Mouse (Mus musculus): ENCODE results near the gene Rab25. TPM values are rescaled to one million over a fixed set of nuclear protein-coding genes. Genes with fewer than 3 reads are reported as not detected.
A peak's percentile ranks its signal among the peaks of the same experiment; 100 is the strongest.

Gene Rab25
- polyA plus RNA-seq, 1 experiment from 2014 or later = 144 TPM

DNA sequence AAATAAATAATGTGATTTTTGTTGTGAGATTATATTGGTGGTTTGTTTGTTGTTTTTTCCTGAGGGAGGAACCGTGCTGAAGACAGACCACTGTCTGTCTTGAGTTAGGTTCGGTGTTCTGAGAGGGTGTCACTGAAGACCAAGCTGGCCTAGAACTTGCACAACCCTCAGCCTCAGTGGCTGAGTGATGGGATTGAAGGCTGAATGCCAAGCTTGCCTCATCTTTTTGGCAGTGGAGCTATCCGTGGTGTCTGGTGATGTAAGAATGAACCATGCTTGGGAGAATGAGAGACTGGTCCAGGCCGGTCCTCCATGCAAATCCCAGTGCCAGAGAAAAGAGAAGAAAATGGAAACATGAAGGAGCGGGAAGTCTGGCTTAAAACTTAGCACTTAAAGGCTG is 21.6 kb upstream of the Rab25 start:
- H3K4me1 ChIP-seq (ENCODE audit: control insufficient read depth, insufficient read depth, low read length) = no peaks in the 10 kb centered on the region
- no peak overlapping the region for H3K9ac ChIP-seq (ENCODE audit: low read length)
- no peaks in the 10 kb centered on the region for H3K9me3 ChIP-seq (replicated peaks; ENCODE audit: control insufficient read depth, low read length)
- no peaks in the 10 kb centered on the region for H3K27me3 ChIP-seq (ENCODE audit: control insufficient read depth, insufficient read depth, low read length)
- 92% methylated on average over 5 of the region's 5 CpGs for WGBS
- no peak overlapping the region for H3K4me3 ChIP-seq (replicated peaks; ENCODE audit: low read length)
- no peak overlapping the region for H3K4me2 ChIP-seq (ENCODE audit: low read depth, low read length)
- no peak for ATAC-seq (ENCODE audit: insufficient read depth, low FRiP score)
- no peak overlapping the region for H3K27ac ChIP-seq (ENCODE audit: low read length)
- peaks cover 37% of the 10 kb centered on the region for H3K36me3 ChIP-seq (ENCODE audit: control insufficient read depth, insufficient read depth, low read length)

DNA sequence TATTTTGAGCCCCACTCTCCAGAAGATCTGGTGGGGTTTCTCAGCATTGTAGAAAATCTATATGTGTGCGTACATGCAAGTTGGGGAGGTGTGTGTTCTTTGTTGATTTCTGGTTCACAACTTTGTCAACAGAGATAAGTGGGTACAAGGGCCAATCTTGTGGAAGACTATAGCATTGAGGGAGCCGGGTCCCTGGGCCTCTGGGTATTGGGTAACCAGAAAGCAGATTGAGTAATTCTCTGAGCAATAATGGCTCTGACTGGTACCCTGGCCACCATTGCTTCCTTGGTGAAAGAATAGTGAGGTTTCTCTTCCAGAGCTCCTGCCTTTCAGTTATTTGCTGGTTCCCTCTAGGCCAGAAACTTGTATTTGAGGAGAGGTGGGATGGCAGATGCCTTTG is 21.0 kb upstream of the Rab25 start:
- Histone ChIP-seq H3K4me1 (ENCODE audit: control insufficient read depth, insufficient read depth, low read length) (no peaks in the 10 kb centered on the region), H3K4me3 (replicated peaks; ENCODE audit: low read length) (no peak overlapping the region), H3K27ac (ENCODE audit: low read length) (no peak overlapping the region), H3K27me3 (ENCODE audit: control insufficient read depth, insufficient read depth, low read length) (no peaks in the 10 kb centered on the region), H3K4me2 (ENCODE audit: low read depth, low read length) (no peak overlapping the region), H3K9ac (ENCODE audit: low read length) (no peak overlapping the region), H3K9me3 (replicated peaks; ENCODE audit: control insufficient read depth, low read length) (no peaks in the 10 kb centered on the region), H3K36me3 (ENCODE audit: control insufficient read depth, insufficient read depth, low read length) (peaks cover 38% of the 10 kb centered on the region)
- 85% methylated on average over 2 of the region's 2 CpGs for WGBS
- ATAC-seq (ENCODE audit: insufficient read depth, low FRiP score) = no peak

DNA sequence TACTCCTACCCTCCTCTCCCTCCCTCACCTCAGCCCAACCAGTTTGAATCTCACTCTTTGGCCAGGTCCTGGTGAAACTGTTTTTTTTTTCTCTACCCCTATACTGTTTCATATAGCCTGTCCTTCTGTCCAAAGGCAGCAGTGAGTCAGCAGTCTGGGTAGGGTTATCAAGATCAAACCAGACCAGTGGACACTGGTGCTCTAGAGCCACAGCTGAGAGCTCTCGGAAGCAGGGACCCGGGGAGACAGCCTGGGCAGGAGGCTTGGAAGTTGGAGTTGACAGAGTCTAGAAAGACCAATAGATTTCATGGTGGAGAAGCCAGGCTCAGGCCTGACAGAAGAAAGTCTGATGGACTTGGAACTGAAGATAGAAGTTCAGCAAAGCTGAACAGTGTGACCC is 20.5 kb upstream of the Rab25 start:
- Histone ChIP-seq H3K4me3 (replicated peaks; ENCODE audit: low read length) (no peak overlapping the region), H3K9me3 (replicated peaks; ENCODE audit: control insufficient read depth, low read length) (no peaks in the 10 kb centered on the region), H3K27ac (ENCODE audit: low read length) (no peak overlapping the region), H3K36me3 (ENCODE audit: control insufficient read depth, insufficient read depth, low read length) (peaks cover 43% of the 10 kb centered on the region), H3K4me2 (ENCODE audit: low read depth, low read length) (no peak overlapping the region), H3K4me1 (ENCODE audit: control insufficient read depth, insufficient read depth, low read length) (no peaks in the 10 kb centered on the region), H3K9ac (ENCODE audit: low read length) (no peak overlapping the region), H3K27me3 (ENCODE audit: control insufficient read depth, insufficient read depth, low read length) (no peaks in the 10 kb centered on the region)
- ATAC-seq (ENCODE audit: insufficient read depth, low FRiP score) = no peak
- WGBS = 92% methylated on average over 2 of the region's 2 CpGs

DNA sequence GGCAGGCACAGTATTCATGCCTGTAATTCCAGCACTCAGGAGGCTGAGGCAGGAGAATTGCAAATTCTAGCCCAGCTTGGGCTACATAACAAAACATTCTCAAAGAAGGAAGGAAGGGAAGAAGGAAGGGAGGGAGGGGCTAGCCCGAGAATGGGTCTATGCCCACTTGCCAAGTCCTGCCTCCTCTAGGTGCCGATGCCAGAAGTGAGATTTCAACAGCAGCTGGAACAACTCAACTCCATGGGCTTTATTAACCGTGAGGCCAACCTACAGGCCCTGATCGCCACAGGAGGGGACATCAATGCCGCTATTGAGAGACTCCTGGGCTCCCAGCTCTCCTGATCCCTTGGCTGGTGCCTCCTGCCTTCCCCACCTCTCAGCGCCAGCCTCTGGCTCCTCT is 19.8 kb upstream of the Rab25 start:
- no peaks in the 10 kb centered on the region for H3K27me3 ChIP-seq (ENCODE audit: control insufficient read depth, insufficient read depth, low read length)
- no peak overlapping the region for H3K4me3 ChIP-seq (replicated peaks; ENCODE audit: low read length)
- no peak overlapping the region for H3K4me2 ChIP-seq (ENCODE audit: low read depth, low read length)
- 84% methylated on average over 6 of the region's 6 CpGs for WGBS
- H3K9ac ChIP-seq (ENCODE audit: low read length) = no peak overlapping the region
- H3K9me3 ChIP-seq (replicated peaks; ENCODE audit: control insufficient read depth, low read length) = no peaks in the 10 kb centered on the region
- H3K4me1 ChIP-seq (ENCODE audit: control insufficient read depth, insufficient read depth, low read length) = no peaks in the 10 kb centered on the region
- H3K36me3 ChIP-seq (ENCODE audit: control insufficient read depth, insufficient read depth, low read length) = peaks cover 47% of the 10 kb centered on the region
- ATAC-seq (ENCODE audit: insufficient read depth, low FRiP score) = no peak
- no peak overlapping the region for H3K27ac ChIP-seq (ENCODE audit: low read length)

DNA sequence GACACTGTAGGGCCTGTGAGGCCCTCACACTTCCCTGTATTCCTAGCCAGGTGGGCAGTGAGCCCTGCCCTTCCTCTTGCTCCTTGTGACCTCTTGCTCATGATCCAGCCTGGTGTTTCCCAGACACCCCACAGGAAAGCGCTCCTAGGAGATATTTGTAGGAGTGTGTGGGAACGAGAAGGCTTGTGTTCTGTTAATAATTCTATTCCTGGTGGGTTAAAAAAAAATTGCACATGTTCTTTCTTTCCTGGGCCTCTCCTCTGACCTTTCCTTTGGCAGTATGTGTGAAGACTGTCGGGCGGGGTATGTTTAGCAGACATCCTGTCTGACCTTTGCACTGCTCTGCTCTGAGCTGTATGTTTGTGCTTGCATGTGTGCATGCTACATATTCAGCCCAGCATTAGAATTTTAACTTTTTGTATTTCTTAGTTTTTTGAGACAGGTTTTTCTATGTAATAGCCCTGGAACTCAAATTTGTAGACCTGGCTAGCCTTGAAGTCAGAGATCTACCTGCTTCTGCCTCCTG is 18.5 kb upstream of the Rab25 start:
- WGBS = 81% methylated on average over 4 of the region's 4 CpGs
- no peaks in the 10 kb centered on the region for H3K4me1 ChIP-seq (ENCODE audit: control insufficient read depth, insufficient read depth, low read length)
- H3K9ac ChIP-seq (ENCODE audit: low read length) = no peak overlapping the region
- no peak overlapping the region for H3K4me3 ChIP-seq (replicated peaks; ENCODE audit: low read length)
- no peak overlapping the region for H3K4me2 ChIP-seq (ENCODE audit: low read depth, low read length)
- no peaks in the 10 kb centered on the region for H3K27me3 ChIP-seq (ENCODE audit: control insufficient read depth, insufficient read depth, low read length)
- peaks cover 49% of the 10 kb centered on the region for H3K36me3 ChIP-seq (ENCODE audit: control insufficient read depth, insufficient read depth, low read length)
- no peak for ATAC-seq (ENCODE audit: insufficient read depth, low FRiP score)
- H3K27ac ChIP-seq (ENCODE audit: low read length) = no peak overlapping the region
- H3K9me3 ChIP-seq (replicated peaks; ENCODE audit: control insufficient read depth, low read length) = no peaks in the 10 kb centered on the region

DNA sequence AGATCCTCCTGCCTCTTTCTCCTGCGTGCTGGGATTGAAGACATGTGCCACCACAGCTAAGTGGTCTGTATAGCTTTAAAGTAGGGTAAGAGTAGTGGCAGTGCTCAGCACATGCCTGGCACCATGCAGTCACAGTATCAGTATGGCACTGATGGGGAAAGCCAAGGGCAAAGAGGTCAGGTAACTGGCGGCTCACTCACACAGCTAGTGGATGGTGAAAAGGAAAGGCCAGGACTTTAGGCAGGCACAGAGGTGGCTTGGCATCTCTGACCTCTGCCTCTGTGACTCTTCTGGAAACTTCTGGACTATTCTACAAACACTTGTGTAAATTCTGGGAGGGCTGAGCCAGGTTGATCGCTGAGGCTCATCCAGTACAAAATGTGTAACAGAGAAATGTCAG is 18.0 kb upstream of the Rab25 start:
- Histone ChIP-seq H3K4me1 (ENCODE audit: control insufficient read depth, insufficient read depth, low read length) (no peaks in the 10 kb centered on the region), H3K36me3 (ENCODE audit: control insufficient read depth, insufficient read depth, low read length) (peaks cover 49% of the 10 kb centered on the region), H3K4me3 (replicated peaks; ENCODE audit: low read length) (no peak overlapping the region), H3K9ac (ENCODE audit: low read length) (no peak overlapping the region), H3K27ac (ENCODE audit: low read length) (no peak overlapping the region), H3K27me3 (ENCODE audit: control insufficient read depth, insufficient read depth, low read length) (no peaks in the 10 kb centered on the region), H3K9me3 (replicated peaks; ENCODE audit: control insufficient read depth, low read length) (no peaks in the 10 kb centered on the region), H3K4me2 (ENCODE audit: low read depth, low read length) (no peak overlapping the region)
- no peak for ATAC-seq (ENCODE audit: insufficient read depth, low FRiP score)
- 91% methylated on average over 3 of the region's 3 CpGs for WGBS

DNA sequence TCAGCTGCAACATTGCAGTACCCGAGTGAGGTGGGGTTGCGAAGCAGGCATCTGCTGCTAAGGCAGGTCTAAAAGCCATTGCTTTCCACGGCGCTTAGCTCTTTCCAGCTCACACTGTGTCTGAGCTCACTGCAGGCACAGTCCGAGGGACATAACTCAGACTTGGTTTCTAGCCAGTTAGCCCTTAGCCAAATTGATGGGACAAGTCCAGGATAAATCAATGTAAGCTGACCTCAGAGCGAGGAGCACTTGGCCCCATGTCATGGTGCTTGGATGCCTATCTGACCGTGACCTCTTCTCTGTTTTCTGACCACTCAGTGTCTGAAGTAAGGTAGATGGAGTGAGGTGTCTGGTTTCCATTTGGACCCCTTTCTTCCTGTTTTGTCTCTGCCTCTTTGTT is 15.9 kb upstream of the Rab25 start:
- peaks cover 52% of the 10 kb centered on the region for H3K36me3 ChIP-seq (ENCODE audit: control insufficient read depth, insufficient read depth, low read length)
- no peaks in the 10 kb centered on the region for H3K4me1 ChIP-seq (ENCODE audit: control insufficient read depth, insufficient read depth, low read length)
- WGBS = 84% methylated on average over 7 of the region's 7 CpGs
- no peak for ATAC-seq (ENCODE audit: insufficient read depth, low FRiP score)
- H3K9ac ChIP-seq (ENCODE audit: low read length) = no peak overlapping the region
- no peaks in the 10 kb centered on the region for H3K27me3 ChIP-seq (ENCODE audit: control insufficient read depth, insufficient read depth, low read length)
- no peak overlapping the region for H3K4me3 ChIP-seq (replicated peaks; ENCODE audit: low read length)
- H3K27ac ChIP-seq (ENCODE audit: low read length) = no peak overlapping the region
- no peaks in the 10 kb centered on the region for H3K9me3 ChIP-seq (replicated peaks; ENCODE audit: control insufficient read depth, low read length)
- no peak overlapping the region for H3K4me2 ChIP-seq (ENCODE audit: low read depth, low read length)

DNA sequence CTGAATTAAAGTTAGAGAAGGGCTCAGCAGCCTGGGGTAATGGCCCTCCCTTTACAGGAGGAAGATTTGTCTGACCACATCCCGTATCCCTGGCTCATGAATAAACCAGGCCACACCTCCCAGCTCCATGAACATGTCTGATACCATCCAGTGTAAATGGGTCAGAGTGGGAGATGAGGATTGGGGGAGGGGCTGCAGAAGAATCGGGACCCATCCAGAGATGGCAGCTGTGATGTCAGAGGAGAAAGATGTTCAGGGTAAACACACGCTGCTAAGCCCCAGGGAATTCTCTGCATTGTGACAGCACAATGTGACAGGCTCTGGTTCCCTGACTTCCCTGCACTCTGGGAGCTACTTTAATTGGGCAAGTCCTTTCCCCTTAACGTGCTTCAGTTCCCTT is 15.3 kb upstream of the Rab25 start:
- Histone ChIP-seq H3K9me3 (replicated peaks; ENCODE audit: control insufficient read depth, low read length) (no peaks in the 10 kb centered on the region), H3K9ac (ENCODE audit: low read length) (no peak overlapping the region), H3K4me3 (replicated peaks; ENCODE audit: low read length) (no peak overlapping the region), H3K27ac (ENCODE audit: low read length) (no peak overlapping the region), H3K36me3 (ENCODE audit: control insufficient read depth, insufficient read depth, low read length) (peaks cover 52% of the 10 kb centered on the region), H3K4me1 (ENCODE audit: control insufficient read depth, insufficient read depth, low read length) (no peaks in the 10 kb centered on the region), H3K4me2 (ENCODE audit: low read depth, low read length) (no peak overlapping the region), H3K27me3 (ENCODE audit: control insufficient read depth, insufficient read depth, low read length) (no peaks in the 10 kb centered on the region)
- ATAC-seq (ENCODE audit: insufficient read depth, low FRiP score) = no peak
- WGBS = 61% methylated on average over 4 of the region's 4 CpGs

DNA sequence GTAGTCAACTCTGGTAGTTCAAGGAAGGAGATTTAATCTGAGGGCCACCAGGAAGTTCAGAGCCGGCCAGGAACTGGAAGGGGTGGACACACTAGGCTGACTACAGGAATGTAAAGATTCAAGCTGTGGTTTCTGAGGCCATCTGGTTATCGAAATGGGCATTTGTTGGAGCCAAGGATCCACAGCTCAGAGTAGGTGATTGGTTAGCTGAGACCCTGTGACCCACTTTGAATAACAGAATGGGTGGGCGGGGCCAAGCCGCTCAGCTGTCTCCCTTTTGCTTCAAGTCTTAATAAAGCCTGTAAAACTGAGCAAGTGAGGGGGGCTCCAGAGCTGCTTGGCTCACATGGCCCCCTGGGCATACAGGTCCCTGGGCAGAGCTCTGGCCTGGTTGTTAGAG is 13.9 kb upstream of the Rab25 start:
- 71% methylated on average over 4 of the region's 4 CpGs for WGBS
- Histone ChIP-seq H3K4me3 (replicated peaks; ENCODE audit: low read length) (no peak overlapping the region), H3K36me3 (ENCODE audit: control insufficient read depth, insufficient read depth, low read length) (peaks cover 42% of the 10 kb centered on the region), H3K9me3 (replicated peaks; ENCODE audit: control insufficient read depth, low read length) (no peaks in the 10 kb centered on the region), H3K27ac (ENCODE audit: low read length) (no peak overlapping the region), H3K9ac (ENCODE audit: low read length) (0 out of 2 replicates have a peak overlapping the region, but pooled peaks have one; percentile 12), H3K27me3 (ENCODE audit: control insufficient read depth, insufficient read depth, low read length) (no peaks in the 10 kb centered on the region), H3K4me1 (ENCODE audit: control insufficient read depth, insufficient read depth, low read length) (no peaks in the 10 kb centered on the region), H3K4me2 (ENCODE audit: low read depth, low read length) (no peak overlapping the region)
- no peak for ATAC-seq (ENCODE audit: insufficient read depth, low FRiP score)

DNA sequence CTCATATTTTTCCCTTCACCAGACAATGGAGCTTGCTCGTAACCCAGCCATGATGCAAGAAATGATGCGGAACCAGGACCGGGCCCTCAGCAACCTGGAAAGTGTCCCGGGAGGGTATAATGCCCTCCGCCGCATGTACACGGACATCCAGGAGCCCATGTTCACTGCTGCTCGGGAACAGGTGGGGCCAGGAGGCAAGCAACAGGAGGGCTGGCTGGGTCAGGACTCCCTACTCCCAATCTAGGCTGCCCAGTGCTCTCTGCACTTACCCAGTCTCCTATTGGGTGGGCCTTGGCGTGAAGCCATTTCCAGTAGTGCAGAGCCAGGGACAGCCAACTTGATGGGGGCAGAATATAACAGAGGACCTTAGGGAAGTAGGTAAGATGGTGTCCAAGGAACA is 11.5 kb upstream of the Rab25 start:
- H3K27ac ChIP-seq (ENCODE audit: low read length) = no peak overlapping the region
- peaks cover 7% of the 10 kb centered on the region; the same call in 1 of the 2 replicates for H3K4me1 ChIP-seq (ENCODE audit: control insufficient read depth, insufficient read depth, low read length)
- no peak overlapping the region for H3K4me2 ChIP-seq (ENCODE audit: low read depth, low read length)
- H3K4me3 ChIP-seq (replicated peaks; ENCODE audit: low read length) = no peak overlapping the region
- no peak overlapping the region for H3K9ac ChIP-seq (ENCODE audit: low read length)
- no peaks in the 10 kb centered on the region for H3K9me3 ChIP-seq (replicated peaks; ENCODE audit: control insufficient read depth, low read length)
- WGBS = 96% methylated on average over 9 of the region's 9 CpGs
- no peak for ATAC-seq (ENCODE audit: insufficient read depth, low FRiP score)
- H3K27me3 ChIP-seq (ENCODE audit: control insufficient read depth, insufficient read depth, low read length) = no peaks in the 10 kb centered on the region
- H3K36me3 ChIP-seq (ENCODE audit: control insufficient read depth, insufficient read depth, low read length) = peaks cover 25% of the 10 kb centered on the region
